Mouse (Mus musculus): Measurements from ENCODE around the gene Ddx51. TPM values are rescaled to one million over a fixed set of nuclear protein-coding genes. Genes with fewer than 3 reads are reported as not detected.

Gene Ddx51
- total RNA-seq (2022) = 10 to 100 TPM; 24.3 to 30.8 (median 26.9) TPM

GRCm38 (mm10) chr5:110652719-110653648, at the start of gene Ddx51, which contains the start of gene Noc4l:
Gene Ddx51 (plus strand): TSS chr5:110653451.
Gene Noc4l (minus strand): TSS chr5:110653417.
- DNase-seq = peak; percentile 88

- DNase-seq = no peak
These were observed 48.9 kb upstream of the Ddx51 start for GRCm38 (mm10) chr5:110604311-110604710.

- no peak for DNase-seq
These were observed 47.6 kb upstream of the Ddx51 start for GRCm38 (mm10) chr5:110605531-110606221.

GRCm38 (mm10) chr5:110607767-110608166, 45.5 kb upstream of the Ddx51 start:
- DNase-seq = no peak

- DNase-seq = no peak
These were observed 44.9 kb upstream of the Ddx51 start for GRCm38 (mm10) chr5:110608336-110608735.

GRCm38 (mm10) chr5:110608941-110609340, 44.3 kb upstream of the Ddx51 start:
- DNase-seq = no peak

- no peak for DNase-seq
These were observed 43.8 kb upstream of the Ddx51 start for GRCm38 (mm10) chr5:110609425-110609824.

- DNase-seq = no peak
These were observed 43.4 kb upstream of the Ddx51 start for GRCm38 (mm10) chr5:110609868-110610267.

GRCm38 (mm10) chr5:110610484-110610883, 42.8 kb upstream of the Ddx51 start:
- no peak for DNase-seq

GRCm38 (mm10) chr5:110611435-110612158, 41.7 kb upstream of the Ddx51 start:
- DNase-seq = no peak

- DNase-seq = no peak
These were observed 34.0 kb upstream of the Ddx51 start for GRCm38 (mm10) chr5:110619226-110619625.

GRCm38 (mm10) chr5:110624319-110624718, 28.9 kb upstream of the Ddx51 start:
- no peak for DNase-seq

GRCm38 (mm10) chr5:110627351-110627750, 25.9 kb upstream of the Ddx51 start:
- DNase-seq = no peak

GRCm38 (mm10) chr5:110628156-110628555, 25.1 kb upstream of the Ddx51 start:
- no peak for DNase-seq

- peak; percentile 75 for DNase-seq
These were observed 23.6 kb upstream of the Ddx51 start for GRCm38 (mm10) chr5:110629525-110630120.

GRCm38 (mm10) chr5:110635951-110636707, 17.1 kb upstream of the Ddx51 start:
- DNase-seq = no peak

GRCm38 (mm10) chr5:110638306-110639074, 14.8 kb upstream of the Ddx51 start:
- no peak for DNase-seq

- peak; percentile 39 for DNase-seq
These were observed 13.8 kb upstream of the Ddx51 start for GRCm38 (mm10) chr5:110639459-110639858.

- no peak for DNase-seq
These were observed 6.9 kb upstream of the Ddx51 start for GRCm38 (mm10) chr5:110646377-110646776.

GRCm38 (mm10) chr5:110653686-110654085, 435 bp downstream of the Ddx51 start:
- no peak for DNase-seq

- DNase-seq = no peak
These were observed 6.4 kb downstream of the Ddx51 start for GRCm38 (mm10) chr5:110659682-110660081.

All from adrenal gland, adult 8-10 months (tissue).